Mouse (Mus musculus) thymus, postnatal 25 days (tissue): ENCODE results near the gene Olfr273.
"Not testable (repeated sequence)": the region's sequence is repeated elsewhere in the genome, so short reads cannot be mapped to it uniquely, and the experiment has no call there.

Source experiments
- DNase-seq: peaks from one replicate; pipeline ENCODE4 v3.0.0; 2022

The Olfr273 gene

GRCm38 (mm10) chr4:52859136-52859535 lies at the start of gene Olfr273:
Olfr273 (minus strand) TSS chr4:52859236.
- no peak for DNase-seq

GRCm38 (mm10) chr4:52864156-52864555 lies 5.1 kb upstream of the Olfr273 start:
- DNase-seq: no peak

GRCm38 (mm10) chr4:52849672-52850071 lies 9.4 kb downstream of the Olfr273 start:
- DNase-seq: no peak

- no peak for DNase-seq
Observed at GRCm38 (mm10) chr4:52849039-52849635, 9.9 kb downstream of the Olfr273 start.

- not testable (repeated sequence) for DNase-seq
Observed at GRCm38 (mm10) chr4:52845411-52845810, 13.6 kb downstream of the Olfr273 start.

- no peak for DNase-seq
Observed at GRCm38 (mm10) chr4:52821375-52821774, 37.7 kb downstream of the Olfr273 start.

GRCm38 (mm10) chr4:52814304-52814703 lies 44.7 kb downstream of the Olfr273 start, which contains the start of gene Olfr275:
Olfr275 (plus strand) TSS chr4:52814604.
- no peak for DNase-seq

- DNase-seq: no peak
Observed at GRCm38 (mm10) chr4:52811871-52812270, 47.2 kb downstream of the Olfr273 start.
